Mouse (Mus musculus): ENCODE results near the gene Olfr99.

GRCm38 (mm10) chr17:37249460-37249859 lies 33.8 kb downstream of the Olfr99 start:
- TF ChIP-seq CTCF (IDR thresholded peaks at IDR 0.05; ENCODE audit: low read depth, low read length) (no peak), POLR2A (IDR thresholded peaks at IDR 0.05; ENCODE audit: extremely low read depth, insufficient read depth, low read length) (no peak)

Measured in liver, adult 2 months (tissue).